In genomic region chr16:88751535-88751934, GRCm38 (mm10) we compare ENCODE assay signal across 12 mouse cellular contexts. TPM values are rescaled to one million over a fixed set of nuclear protein-coding genes. Genes with fewer than 3 reads are reported as not detected.
"Had no signal": no experiment of that assay in that cellular context is flagged by ENCODE, and none has a peak within 500 bp of the region (broad histone marks: within the 10 kb centered on the region; RNA-seq: fewer than 3 reads in every experiment).

Krtap13 (minus strand) TSS chr16:88751635.

RNA-seq across cellular contexts. Expression of gene Krtap13, which starts in this region (rescaled TPM):
- polyA plus RNA-seq: neural tube, embryonic 13.5 days; neural tube, embryonic 14.5 days; neural tube, embryonic 15.5 days; small intestine, adult 2 months; spleen, adult 2 months; stomach, embryonic 14.5 days; stomach, embryonic 15.5 days; stomach, embryonic 16.5 days; stomach, postnatal 0 days; thymus, adult 2 months; thymus, postnatal 0 days; urinary bladder, adult 2 months had no signal
